Mouse (Mus musculus): ENCODE results near the gene Gm42791. TPM values are rescaled to one million over a fixed set of nuclear protein-coding genes. Genes with fewer than 3 reads are reported as not detected.

Gm42791 gene
- polyA plus RNA-seq, 1 experiment from 2014 or later = not detected

GRCm38 (mm10) chr5:148895833-148896232, 99.1 kb downstream of the Gm42791 start:
- H3K27me3 ChIP-seq (ENCODE audit: control insufficient read depth, insufficient read depth, low read length) = no peaks in the 10 kb centered on the region
- no peaks in the 10 kb centered on the region for H3K9me3 ChIP-seq (replicated peaks; ENCODE audit: control insufficient read depth, low read length)
- H3K4me1 ChIP-seq (ENCODE audit: control insufficient read depth, insufficient read depth, low read length) = no peaks in the 10 kb centered on the region
- no peak overlapping the region for H3K27ac ChIP-seq (replicated peaks; ENCODE audit: low read depth, low read length)
- no peak overlapping the region for H3K4me3 ChIP-seq (ENCODE audit: low read depth, low read length)
- ATAC-seq (replicated peaks; ENCODE audit: insufficient number of reproducible peaks, low FRiP score, low TSS enrichment, low read depth) = no peak
- H3K9ac ChIP-seq (replicated peaks; ENCODE audit: low read length) = no peak overlapping the region
- 93% methylated on average over 7 of the region's 7 CpGs for WGBS
- no peak overlapping the region for H3K4me2 ChIP-seq (ENCODE audit: low read depth, low read length)
- peaks cover 3% of the 10 kb centered on the region for H3K36me3 ChIP-seq (replicated peaks; ENCODE audit: control insufficient read depth, insufficient read depth, low read depth, low read length)
- DNase-seq (ENCODE audit: low spot score) = no peak

GRCm38 (mm10) chr5:148895034-148895433, 99.9 kb downstream of the Gm42791 start:
- H3K27ac ChIP-seq (replicated peaks; ENCODE audit: low read depth, low read length) = no peak overlapping the region

GRCm38 (mm10) chr5:148890237-148890636, 104.7 kb downstream of the Gm42791 start:
- Histone ChIP-seq H3K27me3 (ENCODE audit: control insufficient read depth, insufficient read depth, low read length) (no peaks in the 10 kb centered on the region), H3K9ac (replicated peaks; ENCODE audit: low read length) (no peak overlapping the region), H3K4me2 (ENCODE audit: low read depth, low read length) (no peak overlapping the region), H3K36me3 (replicated peaks; ENCODE audit: control insufficient read depth, insufficient read depth, low read depth, low read length) (peaks cover 7% of the 10 kb centered on the region), H3K4me3 (ENCODE audit: low read depth, low read length) (no peak overlapping the region), H3K9me3 (replicated peaks; ENCODE audit: control insufficient read depth, low read length) (no peaks in the 10 kb centered on the region), H3K4me1 (ENCODE audit: control insufficient read depth, insufficient read depth, low read length) (no peaks in the 10 kb centered on the region), H3K27ac (replicated peaks; ENCODE audit: low read depth, low read length) (no peak overlapping the region)
- 93% methylated on average over 4 of the region's 4 CpGs for WGBS
- no peak for ATAC-seq (replicated peaks; ENCODE audit: insufficient number of reproducible peaks, low FRiP score, low TSS enrichment, low read depth)
- no peak for DNase-seq (ENCODE audit: low spot score)

More at GRCm38 (mm10) chr5:148895034-148895433, 99.9 kb downstream of the Gm42791 start:
- Histone ChIP-seq H3K9me3 (replicated peaks; ENCODE audit: control insufficient read depth, low read length) (no peaks in the 10 kb centered on the region), H3K4me2 (ENCODE audit: low read depth, low read length) (no peak overlapping the region), H3K4me3 (ENCODE audit: low read depth, low read length) (no peak overlapping the region), H3K9ac (replicated peaks; ENCODE audit: low read length) (no peak overlapping the region), H3K36me3 (replicated peaks; ENCODE audit: control insufficient read depth, insufficient read depth, low read depth, low read length) (peaks cover 4% of the 10 kb centered on the region), H3K4me1 (ENCODE audit: control insufficient read depth, insufficient read depth, low read length) (no peaks in the 10 kb centered on the region), H3K27me3 (ENCODE audit: control insufficient read depth, insufficient read depth, low read length) (no peaks in the 10 kb centered on the region)
- WGBS = 40% methylated on average over 5 of the region's 5 CpGs
- ATAC-seq (replicated peaks; ENCODE audit: insufficient number of reproducible peaks, low FRiP score, low TSS enrichment, low read depth) = no peak
- DNase-seq (ENCODE audit: low spot score) = no peak

DNA sequence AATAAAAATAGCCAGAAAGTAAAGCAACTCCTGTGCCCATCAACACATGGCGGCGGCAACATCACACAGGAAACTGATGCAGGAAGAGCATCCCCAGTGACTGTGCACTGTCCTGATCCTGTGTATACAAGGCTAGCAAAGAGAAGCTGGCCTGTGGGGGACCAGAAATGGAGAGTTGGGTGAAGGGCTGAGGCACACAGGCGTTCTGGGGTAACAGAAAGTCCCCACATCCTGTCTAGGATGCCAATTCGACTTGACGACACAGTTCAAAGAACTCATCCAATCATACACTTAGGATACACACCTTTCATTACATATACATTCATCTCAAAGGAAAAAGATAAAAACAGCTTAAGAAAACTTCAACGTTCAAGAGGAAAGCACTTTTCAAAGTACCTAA, 106.9 kb downstream of the Gm42791 start:
- Histone ChIP-seq H3K4me2 (ENCODE audit: low read depth, low read length) (no peak overlapping the region), H3K9me3 (replicated peaks; ENCODE audit: control insufficient read depth, low read length) (no peaks in the 10 kb centered on the region), H3K4me3 (ENCODE audit: low read depth, low read length) (no peak overlapping the region), H3K27ac (replicated peaks; ENCODE audit: low read depth, low read length) (no peak overlapping the region), H3K9ac (replicated peaks; ENCODE audit: low read length) (no peak overlapping the region), H3K4me1 (ENCODE audit: control insufficient read depth, insufficient read depth, low read length) (no peaks in the 10 kb centered on the region), H3K27me3 (ENCODE audit: control insufficient read depth, insufficient read depth, low read length) (no peaks in the 10 kb centered on the region), H3K36me3 (replicated peaks; ENCODE audit: control insufficient read depth, insufficient read depth, low read depth, low read length) (peaks cover 7% of the 10 kb centered on the region)
- WGBS = 91% methylated on average over 6 of the region's 6 CpGs
- no peak for DNase-seq (ENCODE audit: low spot score)
- ATAC-seq (replicated peaks; ENCODE audit: insufficient number of reproducible peaks, low FRiP score, low TSS enrichment, low read depth) = no peak

DNA sequence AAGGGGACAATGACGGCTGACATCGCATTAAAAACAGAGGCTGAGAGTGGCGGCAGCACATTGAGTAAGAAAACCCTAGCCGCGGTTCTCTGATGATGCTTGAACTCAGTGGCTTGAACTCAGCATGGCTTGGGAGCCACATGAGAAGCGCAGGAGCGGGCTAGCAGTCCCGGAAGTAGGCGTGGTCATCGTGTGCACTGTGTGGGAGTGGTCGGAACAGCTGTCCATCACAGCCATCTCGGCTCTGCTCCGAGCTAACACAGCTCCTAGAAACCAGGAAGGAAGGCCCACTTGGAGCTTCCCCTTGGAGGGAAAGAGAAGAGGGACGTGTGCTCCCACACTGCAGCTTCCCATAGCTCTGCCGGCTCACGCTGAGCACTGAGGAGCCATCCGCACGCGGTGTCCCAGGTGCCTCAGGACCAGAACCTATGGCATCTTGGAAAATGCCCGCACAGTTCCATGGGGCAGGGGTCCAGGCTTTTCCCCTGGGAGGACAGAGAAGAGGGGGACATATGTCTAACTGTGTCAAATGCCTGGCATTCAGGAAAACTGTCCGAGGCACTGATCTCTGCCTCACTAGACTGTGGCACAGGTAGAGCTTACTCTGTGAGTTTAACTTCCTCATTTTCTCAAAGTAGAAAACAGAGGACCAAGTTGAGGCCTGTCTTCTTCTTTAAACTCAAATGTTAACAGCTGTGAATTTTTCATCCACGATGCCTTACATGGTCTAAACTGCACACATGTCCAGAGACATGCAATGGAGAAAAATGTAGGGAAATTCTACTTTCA, 108.9 kb downstream of the Gm42791 start:
- peaks cover 4% of the 10 kb centered on the region for H3K36me3 ChIP-seq (replicated peaks; ENCODE audit: control insufficient read depth, insufficient read depth, low read depth, low read length)
- 0 out of 2 replicates have a peak overlapping the region, but pooled peaks have one; percentile 34 for H3K9ac ChIP-seq (replicated peaks; ENCODE audit: low read length)
- no peak overlapping the region for H3K27ac ChIP-seq (replicated peaks; ENCODE audit: low read depth, low read length)

GRCm38 (mm10) chr5:148883671-148884070, 111.3 kb downstream of the Gm42791 start:
- Histone ChIP-seq H3K4me1 (ENCODE audit: control insufficient read depth, insufficient read depth, low read length) (no peaks in the 10 kb centered on the region), H3K9me3 (replicated peaks; ENCODE audit: control insufficient read depth, low read length) (no peaks in the 10 kb centered on the region), H3K9ac (replicated peaks; ENCODE audit: low read length) (no peak overlapping the region), H3K36me3 (replicated peaks; ENCODE audit: control insufficient read depth, insufficient read depth, low read depth, low read length) (no peaks in the 10 kb centered on the region; the same call in none of the 2 replicates), H3K27ac (replicated peaks; ENCODE audit: low read depth, low read length) (no peak overlapping the region), H3K4me3 (ENCODE audit: low read depth, low read length) (no peak overlapping the region), H3K4me2 (ENCODE audit: low read depth, low read length) (no peak overlapping the region), H3K27me3 (ENCODE audit: control insufficient read depth, insufficient read depth, low read length) (no peaks in the 10 kb centered on the region)
- DNase-seq (ENCODE audit: low spot score) (no peak), ATAC-seq (replicated peaks; ENCODE audit: insufficient number of reproducible peaks, low FRiP score, low TSS enrichment, low read depth) (no peak)
- 90% methylated on average over 8 of the region's 8 CpGs for WGBS

More for the DNA sequence above, 108.9 kb downstream of the Gm42791 start:
- DNase-seq (ENCODE audit: low spot score) = peak; percentile 90
- 28% methylated on average over 22 of the region's 22 CpGs for WGBS
- ATAC-seq (replicated peaks; ENCODE audit: insufficient number of reproducible peaks, low FRiP score, low TSS enrichment, low read depth) = peak; percentile 97
- Histone ChIP-seq H3K4me2 (ENCODE audit: low read depth, low read length) (peak overlapping the region; percentile 32; the same call in 1 of the 2 replicates), H3K4me3 (ENCODE audit: low read depth, low read length) (no peak overlapping the region), H3K4me1 (ENCODE audit: control insufficient read depth, insufficient read depth, low read length) (no peaks in the 10 kb centered on the region), H3K9me3 (replicated peaks; ENCODE audit: control insufficient read depth, low read length) (no peaks in the 10 kb centered on the region), H3K27me3 (ENCODE audit: control insufficient read depth, insufficient read depth, low read length) (no peaks in the 10 kb centered on the region)

DNA sequence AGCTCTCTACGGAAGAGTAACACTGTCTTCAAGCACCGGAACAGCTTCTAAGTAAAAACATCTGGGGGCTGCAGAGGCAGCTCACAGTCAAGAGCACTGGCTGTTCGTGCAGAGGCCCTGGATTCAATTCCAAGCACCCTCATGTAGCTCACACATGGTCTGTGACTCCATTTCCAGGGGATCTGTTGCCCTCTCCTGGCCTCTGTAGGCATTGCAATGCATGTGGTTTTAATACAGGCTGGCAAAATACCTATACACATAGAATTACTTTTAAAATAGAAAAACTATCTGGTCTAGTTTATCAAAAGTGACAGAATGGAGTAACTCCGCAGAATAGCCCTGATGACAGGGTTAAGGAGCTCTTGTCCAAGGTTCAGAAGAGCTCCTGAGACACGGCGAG, 115.7 kb downstream of the Gm42791 start:
- 80% methylated on average over 6 of the region's 6 CpGs for WGBS
- H3K9me3 ChIP-seq (replicated peaks; ENCODE audit: control insufficient read depth, low read length) = no peaks in the 10 kb centered on the region
- H3K9ac ChIP-seq (replicated peaks; ENCODE audit: low read length) = no peak overlapping the region
- no peak overlapping the region for H3K4me2 ChIP-seq (ENCODE audit: low read depth, low read length)
- H3K4me3 ChIP-seq (ENCODE audit: low read depth, low read length) = no peak overlapping the region
- no peaks in the 10 kb centered on the region for H3K27me3 ChIP-seq (ENCODE audit: control insufficient read depth, insufficient read depth, low read length)
- DNase-seq (ENCODE audit: low spot score) (peak; percentile 20), ATAC-seq (replicated peaks; ENCODE audit: insufficient number of reproducible peaks, low FRiP score, low TSS enrichment, low read depth) (no peak)
- H3K36me3 ChIP-seq (replicated peaks; ENCODE audit: control insufficient read depth, insufficient read depth, low read depth, low read length) = no peaks in the 10 kb centered on the region; the same call in 1 of the 2 replicates
- H3K27ac ChIP-seq (replicated peaks; ENCODE audit: low read depth, low read length) = no peak overlapping the region
- no peaks in the 10 kb centered on the region for H3K4me1 ChIP-seq (ENCODE audit: control insufficient read depth, insufficient read depth, low read length)

GRCm38 (mm10) chr5:148873116-148873515, 121.8 kb downstream of the Gm42791 start:
- Histone ChIP-seq H3K4me1 (ENCODE audit: control insufficient read depth, insufficient read depth, low read length) (no peaks in the 10 kb centered on the region), H3K9ac (replicated peaks; ENCODE audit: low read length) (no peak overlapping the region), H3K36me3 (replicated peaks; ENCODE audit: control insufficient read depth, insufficient read depth, low read depth, low read length) (no peaks in the 10 kb centered on the region), H3K4me2 (ENCODE audit: low read depth, low read length) (no peak overlapping the region), H3K9me3 (replicated peaks; ENCODE audit: control insufficient read depth, low read length) (no peaks in the 10 kb centered on the region), H3K4me3 (ENCODE audit: low read depth, low read length) (no peak overlapping the region), H3K27ac (replicated peaks; ENCODE audit: low read depth, low read length) (no peak overlapping the region), H3K27me3 (ENCODE audit: control insufficient read depth, insufficient read depth, low read length) (no peaks in the 10 kb centered on the region)
- no peak for DNase-seq (ENCODE audit: low spot score)
- no peak for ATAC-seq (replicated peaks; ENCODE audit: insufficient number of reproducible peaks, low FRiP score, low TSS enrichment, low read depth)
- WGBS = 86% methylated on average over 8 of the region's 8 CpGs

Measured in embryonic facial prominence, embryonic 11.5 days (tissue).